Mouse (Mus musculus) thymus, postnatal 4 days (tissue): ENCODE data around the gene Ttll13.

Experiments used
- DNase-seq: peaks from one replicate; pipeline ENCODE4 v3.0.0; 2021

Ttll13 gene

DNA sequence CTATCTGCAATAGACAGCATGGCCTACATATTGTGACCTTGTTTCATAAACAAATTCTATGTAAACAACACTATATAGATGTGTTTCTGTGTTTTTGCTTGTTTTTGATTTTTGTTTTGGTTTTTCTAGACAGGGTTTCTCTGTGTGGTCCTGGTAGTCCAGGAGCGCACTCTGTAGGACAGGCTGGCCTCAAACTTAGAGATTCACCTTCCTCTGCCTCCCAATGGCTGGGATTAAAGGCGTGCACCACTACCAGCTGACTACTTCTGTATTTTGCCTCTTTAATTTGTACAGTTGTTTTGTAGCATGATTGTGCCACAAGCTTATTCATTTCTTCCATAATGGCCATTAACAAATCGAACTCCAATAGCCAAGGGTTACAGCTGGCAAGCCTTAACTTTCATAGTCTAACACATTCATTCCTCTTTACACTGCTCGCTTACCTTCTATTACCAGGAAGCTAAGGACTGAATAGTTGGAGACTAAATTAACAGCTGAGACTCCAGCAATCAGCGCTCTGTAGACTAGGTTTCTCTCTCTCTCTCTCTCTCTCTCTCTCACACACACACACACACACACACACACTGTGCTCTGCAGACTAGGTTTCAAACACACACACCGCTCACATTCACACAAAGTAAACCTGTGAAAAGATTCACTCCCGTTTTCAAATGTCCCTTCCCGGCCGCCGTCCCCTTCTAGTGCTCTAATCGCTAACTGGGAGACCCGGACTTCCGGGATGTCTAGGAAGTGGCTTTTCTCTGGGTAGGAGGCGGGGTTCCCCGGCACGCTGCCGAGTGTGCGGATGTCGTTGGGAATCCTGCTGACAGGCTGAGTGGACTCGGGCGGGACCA lies 22.9 kb downstream of the Ttll13 start, which contains the start of gene Vps33b:
TSS of gene Vps33b (plus strand) at position 753 of the 854 bp plus-strand sequence.
- DNase-seq, result peak; percentile 99

GRCm38 (mm10) chr7:80269751-80270255 lies 23.6 kb downstream of the Ttll13 start:
- no peak for DNase-seq

DNA sequence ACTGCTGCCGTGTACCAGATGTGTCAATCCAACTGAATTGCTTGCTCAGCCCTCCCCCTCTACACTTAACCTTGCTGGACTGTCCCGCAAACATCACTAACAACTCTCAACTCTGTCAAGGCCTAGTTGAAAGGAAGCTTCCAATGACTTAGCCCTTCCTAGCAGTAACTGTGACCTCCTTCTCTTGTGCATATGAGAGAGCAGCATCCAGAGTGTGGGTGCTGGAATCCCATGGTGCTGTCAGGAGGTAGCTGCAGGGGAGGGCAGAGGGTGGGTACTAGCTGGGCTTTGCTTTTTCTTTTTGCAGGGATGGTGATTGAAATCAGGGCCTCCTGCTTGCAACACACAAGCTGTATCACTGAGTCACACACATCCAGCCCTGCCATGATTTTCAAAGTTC lies 27.3 kb downstream of the Ttll13 start:
- DNase-seq, result no peak

GRCm38 (mm10) chr7:80276374-80276773 lies 30.2 kb downstream of the Ttll13 start:
- no peak for DNase-seq

GRCm38 (mm10) chr7:80280032-80280431 lies 33.9 kb downstream of the Ttll13 start:
- no peak for DNase-seq

DNA sequence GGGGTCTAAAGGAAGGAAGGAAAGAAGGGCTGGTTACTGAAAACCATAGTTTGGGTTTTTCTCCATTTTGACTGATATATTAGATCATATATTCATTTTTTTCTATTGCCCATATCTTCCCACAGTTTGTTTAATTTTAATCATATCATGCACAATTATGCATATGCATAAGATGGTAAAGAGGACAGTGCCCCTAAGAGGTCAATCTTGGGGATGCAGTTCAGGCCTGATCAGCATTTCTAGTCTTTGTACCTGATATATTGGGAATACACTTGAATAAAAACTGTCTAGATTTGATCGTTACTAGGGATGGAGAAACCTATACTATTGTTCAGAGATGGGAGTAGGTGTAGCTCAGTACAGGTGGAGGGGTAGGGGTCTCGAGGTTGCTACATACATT lies 34.8 kb downstream of the Ttll13 start:
- no peak for DNase-seq

GRCm38 (mm10) chr7:80281646-80282045 lies 35.5 kb downstream of the Ttll13 start:
- DNase-seq, result no peak

GRCm38 (mm10) chr7:80283226-80283918 lies 37.2 kb downstream of the Ttll13 start:
- no peak for DNase-seq

DNA sequence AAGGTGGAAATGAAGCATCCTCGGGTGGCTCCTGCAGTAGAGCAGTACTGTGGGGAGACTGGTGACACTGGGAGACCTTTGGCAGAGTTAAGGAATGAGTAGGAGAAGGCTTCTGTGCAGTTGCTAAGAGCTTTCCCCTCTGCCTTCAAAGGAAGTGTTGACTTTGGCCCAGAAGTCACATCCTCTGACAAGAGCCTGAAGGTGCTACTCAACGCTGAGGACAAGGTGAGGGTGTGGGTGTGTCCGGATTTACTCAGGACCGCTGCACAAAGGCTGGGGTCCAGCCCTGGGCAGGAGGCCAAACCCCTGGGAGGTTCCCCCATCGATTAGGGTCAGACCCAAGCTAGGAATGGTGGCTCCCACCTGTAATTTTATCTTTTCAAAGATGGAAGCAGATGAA lies 38.2 kb downstream of the Ttll13 start:
- DNase-seq, result no peak

GRCm38 (mm10) chr7:80285725-80286124 lies 39.5 kb downstream of the Ttll13 start:
- peak; percentile 65 for DNase-seq

- peak; percentile 34 for DNase-seq
Observed at GRCm38 (mm10) chr7:80287736-80288135, 41.6 kb downstream of the Ttll13 start.

DNA sequence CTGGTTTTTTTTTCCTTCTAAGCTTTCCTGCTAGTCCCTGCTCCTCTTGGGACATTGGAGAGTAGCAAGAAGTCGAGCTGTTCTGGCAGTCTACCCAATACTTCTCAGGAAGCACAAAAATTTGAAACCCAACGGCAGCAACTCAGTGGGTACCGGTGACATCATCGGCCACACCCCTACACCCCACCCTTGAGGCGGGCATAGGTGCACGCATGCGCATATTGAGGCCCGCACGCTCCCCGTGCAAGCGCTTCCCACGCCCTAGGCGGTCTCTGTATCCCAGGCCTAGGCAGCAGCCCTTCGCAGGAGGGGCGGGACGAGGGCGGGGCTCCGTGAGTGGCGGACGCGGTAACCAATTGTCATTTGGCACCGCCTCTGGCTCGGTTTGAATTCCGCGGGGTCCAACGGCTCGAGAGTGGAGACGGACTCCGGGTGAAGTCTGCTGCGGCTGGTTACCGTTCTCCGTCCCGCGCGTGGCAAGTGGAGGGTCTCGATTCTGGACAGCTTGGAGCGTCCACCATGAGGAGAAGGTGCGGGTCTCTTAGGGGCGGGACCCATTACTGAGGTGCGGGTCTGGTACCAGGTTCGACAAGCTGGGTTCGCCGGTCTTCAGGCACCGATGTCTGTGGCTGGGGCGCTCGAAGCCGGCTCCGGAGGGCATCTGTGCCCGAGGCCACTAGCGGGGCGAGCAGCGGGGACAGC lies 48.0 kb downstream of the Ttll13 start, which contains the start of gene Prc1:
TSS of gene Prc1 (plus strand) at position 389 of the 702 bp plus-strand sequence.
- DNase-seq, result peak; percentile 98

- peak; percentile 32 for DNase-seq
Observed at GRCm38 (mm10) chr7:80294764-80295648, 48.8 kb downstream of the Ttll13 start.

DNA sequence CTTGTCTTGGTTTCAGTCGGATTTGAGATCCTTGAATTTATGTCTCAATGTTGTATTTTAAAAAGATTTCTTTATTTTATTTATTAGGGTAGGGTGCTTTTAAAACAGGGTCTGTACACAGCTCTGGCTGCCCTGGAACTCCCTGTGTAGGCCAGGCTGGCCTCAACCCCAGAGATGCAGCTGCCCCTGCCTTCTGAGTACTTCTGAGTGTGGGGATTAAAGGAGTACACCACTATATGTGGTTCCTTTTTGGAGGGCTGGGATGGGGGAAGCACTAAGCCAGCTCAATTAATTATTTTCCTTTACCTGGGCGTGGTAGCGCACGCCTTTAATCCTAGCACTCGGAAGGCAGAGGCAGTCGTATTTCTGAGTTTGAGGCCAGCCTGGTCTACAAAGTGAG lies 50.3 kb downstream of the Ttll13 start:
- DNase-seq, result no peak

DNA sequence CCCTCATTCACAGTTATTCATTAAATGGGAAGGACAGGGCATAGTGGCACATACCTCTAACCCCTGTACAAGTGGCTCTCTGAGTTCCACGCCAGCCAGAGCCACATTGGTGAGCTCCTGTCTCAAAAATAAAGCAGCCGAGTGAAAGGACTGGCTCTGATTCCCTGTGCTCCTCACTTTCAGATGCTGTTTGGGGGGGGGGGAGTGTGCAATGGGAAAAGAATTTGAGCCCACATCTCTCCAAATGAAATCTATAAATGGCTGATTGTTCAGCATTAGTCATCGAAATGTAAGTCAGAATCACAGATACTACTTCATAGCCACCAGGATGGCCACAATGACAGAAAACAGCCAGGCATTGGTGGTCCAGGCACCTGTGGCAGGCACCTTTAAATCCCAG lies 50.9 kb downstream of the Ttll13 start:
- DNase-seq, result no peak

- DNase-seq, result no peak
Observed at GRCm38 (mm10) chr7:80298754-80299153, 52.6 kb downstream of the Ttll13 start.

GRCm38 (mm10) chr7:80299568-80299967 lies 53.4 kb downstream of the Ttll13 start:
- no peak for DNase-seq

GRCm38 (mm10) chr7:80301522-80301921 lies 55.3 kb downstream of the Ttll13 start:
- peak; percentile 42 for DNase-seq

GRCm38 (mm10) chr7:80307766-80308165 lies 61.6 kb downstream of the Ttll13 start:
- DNase-seq, result no peak
